Mouse (Mus musculus): Measurements from ENCODE around the gene Nup62cl. TPM values are rescaled to one million over a fixed set of nuclear protein-coding genes. Genes with fewer than 3 reads are reported as not detected.

The Nup62cl gene
- total RNA-seq (2021): not detected

DNA sequence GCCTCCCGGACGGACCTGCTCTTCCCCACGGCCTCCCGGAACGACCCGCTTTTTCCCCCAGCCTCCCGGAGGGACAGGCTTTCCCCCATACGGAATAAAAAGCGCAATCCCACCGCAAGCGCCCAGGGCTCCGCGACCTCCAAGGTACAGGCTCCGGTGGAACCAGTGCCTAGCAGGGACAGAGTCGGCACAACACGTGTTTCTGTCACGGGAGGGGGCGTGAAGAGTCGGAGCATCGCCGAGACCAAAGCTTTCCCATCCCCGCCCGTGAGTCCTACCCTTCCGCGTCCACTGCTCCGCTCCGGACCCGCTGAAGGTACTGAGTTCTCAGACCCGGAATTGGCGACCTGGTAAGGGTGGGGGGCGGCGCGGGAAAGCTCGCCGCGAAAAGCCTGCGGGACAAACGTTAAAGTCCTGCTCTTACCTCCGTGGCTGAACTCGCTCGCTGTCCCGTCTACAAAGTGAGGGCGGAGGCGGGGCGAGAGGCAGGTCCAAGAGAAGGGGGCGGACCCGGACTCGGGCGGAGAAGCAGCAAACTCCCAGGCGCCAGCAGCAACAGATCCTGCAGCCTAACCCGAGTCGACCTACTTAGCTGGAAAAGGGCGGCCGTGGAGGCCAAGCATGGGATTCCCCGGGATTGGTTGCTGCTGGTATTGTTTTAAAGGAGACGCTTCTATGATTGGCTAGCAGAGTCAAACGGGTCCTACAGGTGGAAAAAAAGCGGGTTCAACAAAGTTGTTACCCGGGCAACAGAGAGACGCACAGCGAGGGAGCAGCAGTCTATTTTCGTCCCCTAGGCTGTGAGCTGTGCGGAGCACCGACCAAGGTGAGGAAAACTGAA is at the start of gene Nup62cl, which contains the start of gene Pih1h3b:
Gene Nup62cl (minus strand): TSS at position 578 of the 841 bp plus-strand sequence.
Gene Pih1h3b (plus strand): TSS at position 745 of the 841 bp plus-strand sequence.
- intact Hi-C loops (cut with DNase I): no loop called here
- DNase-seq (ENCODE audit: low spot score): no peak

GRCm38 (mm10) chrX:140094066-140094465 is 31.6 kb upstream of the Nup62cl start:
- intact Hi-C loops (cut with DNase I): no loop called here
- no peak for DNase-seq (ENCODE audit: low spot score)

GRCm38 (mm10) chrX:140082535-140082934 is 20.0 kb upstream of the Nup62cl start:
- intact Hi-C loops (cut with DNase I): no loop called here
- DNase-seq (ENCODE audit: low spot score): no peak

DNA sequence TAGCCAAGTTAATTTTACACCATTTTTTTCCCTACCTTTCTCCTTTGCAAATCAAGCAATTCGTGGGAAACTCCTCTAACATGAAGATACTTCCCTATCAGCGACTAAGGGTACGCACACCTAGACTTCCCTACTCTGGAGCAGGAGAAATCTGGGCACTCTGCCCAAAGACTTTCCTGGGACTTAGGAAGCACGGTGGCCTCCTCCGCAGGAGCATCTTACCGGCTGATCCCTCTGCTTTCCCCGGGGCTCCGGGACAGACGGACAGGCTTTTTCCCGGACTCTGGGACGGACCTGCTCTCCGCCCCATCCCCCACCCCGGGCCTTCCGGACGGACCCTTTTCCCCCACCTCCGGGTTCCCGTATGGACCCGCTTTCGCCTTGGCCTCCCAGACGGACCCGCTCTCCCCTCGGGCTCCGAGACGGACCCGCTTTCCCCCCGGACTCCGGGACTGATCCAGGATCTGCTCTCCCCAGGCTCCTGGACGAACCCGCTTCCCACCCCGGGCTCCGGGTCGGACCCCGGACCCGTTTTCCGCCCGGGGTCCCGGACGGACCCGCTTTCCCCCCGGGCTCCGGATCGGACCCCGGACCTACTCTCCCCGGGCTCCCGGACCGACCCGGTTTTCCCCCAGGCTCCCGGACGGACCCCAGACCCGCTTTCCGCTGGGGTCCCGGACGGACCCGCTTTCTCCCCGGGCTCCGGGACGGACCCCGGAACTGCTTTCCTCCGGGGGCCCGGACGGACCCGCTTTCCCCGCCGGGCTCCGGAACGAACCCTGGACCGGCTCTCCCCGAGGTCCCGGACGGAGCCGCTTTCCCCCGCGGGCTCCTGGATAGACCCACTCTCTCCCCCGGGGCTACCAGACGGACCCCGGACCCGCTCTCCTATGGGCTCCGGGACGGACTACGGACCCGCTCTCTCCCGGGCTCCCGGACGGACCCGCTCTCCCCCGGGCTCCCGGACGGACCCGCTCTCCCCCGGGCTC is 1.3 kb downstream of the Nup62cl start:
- intact Hi-C loops (cut with DNase I): no loop called here
- no peak for DNase-seq (ENCODE audit: low spot score)

- no peak for DNase-seq (ENCODE audit: low spot score)
- intact Hi-C loops (cut with DNase I): loop anchor here (10.0 kb wide), 1 partner anchor 124 kb away; the partner anchor contains the start of gene Morc4
Measured at GRCm38 (mm10) chrX:139998691-139999065, 63.8 kb downstream of the Nup62cl start.

DNA sequence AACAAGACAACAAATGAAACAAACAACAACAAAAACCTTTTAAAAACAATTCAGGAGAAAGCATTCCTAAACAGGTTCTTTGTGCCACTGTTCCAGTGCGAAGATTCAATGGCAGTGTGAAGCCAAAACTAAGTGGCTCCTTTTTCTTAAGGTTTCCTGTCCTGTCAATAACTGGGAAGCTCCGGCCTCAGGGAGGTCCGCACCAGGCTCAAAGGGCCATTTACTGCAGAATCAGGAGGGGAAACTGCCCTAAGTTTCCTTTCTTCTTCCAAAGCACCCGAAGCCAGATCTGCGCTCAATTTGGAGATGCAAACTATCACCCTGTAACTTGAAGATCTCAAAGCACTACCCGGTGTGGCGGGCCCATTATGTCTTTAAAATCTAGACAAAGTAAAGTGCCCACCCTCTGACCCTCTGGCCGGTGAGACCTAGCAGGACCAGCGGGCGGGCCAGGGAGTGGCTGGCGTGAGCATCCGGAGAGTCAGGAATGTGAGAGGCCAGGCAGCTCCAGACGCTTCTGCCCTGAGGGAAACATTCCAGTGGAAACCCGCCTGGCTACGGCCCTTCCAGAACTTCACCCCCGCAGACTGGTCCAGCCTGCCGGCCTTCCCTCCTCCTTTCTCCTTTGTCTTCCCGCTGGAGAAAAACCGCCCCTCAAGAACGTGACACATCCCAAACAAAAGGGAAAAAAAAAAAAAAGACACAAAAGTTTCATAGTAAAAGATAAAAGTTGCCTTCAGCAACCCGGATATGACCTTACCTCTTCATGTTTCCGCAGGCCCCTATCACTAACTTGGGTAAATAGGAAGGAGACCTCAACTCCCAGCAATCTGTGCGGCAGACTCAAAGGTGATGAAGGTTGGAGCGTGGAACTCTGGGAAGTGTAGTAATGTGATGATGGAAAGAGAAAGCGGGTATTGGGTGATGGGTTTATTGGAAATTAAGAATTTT is 64.5 kb downstream of the Nup62cl start, which contains the start of gene Rbm41:
Gene Rbm41 (minus strand): TSS at position 856 of the 951 bp plus-strand sequence.
- intact Hi-C loops (cut with DNase I): loop anchor here (10.0 kb wide), 1 partner anchor 123 kb away; the partner anchor contains the start of gene Morc4
- DNase-seq (ENCODE audit: low spot score): no peak

GRCm38 (mm10) chrX:139982115-139982514 is 80.4 kb downstream of the Nup62cl start:
- no peak for DNase-seq (ENCODE audit: low spot score)
- intact Hi-C loops (cut with DNase I): no loop called here

Other genes with a start within 250 kb of the Nup62cl start
- 1 to 10 TPM; 5.2 to 5.3 TPM for gene Morc4, start 191.0 kb downstream of the Nup62cl start, total RNA-seq (2021)
- 1 to 10 TPM; 7.6 to 7.8 TPM for gene Rbm41, start 64.1 kb downstream of the Nup62cl start, total RNA-seq (2021)
- not detected for gene Pih1h3b, start 167 bp upstream of the Nup62cl start, total RNA-seq (2021)

All from heart, postnatal 25 days (tissue).